Mouse (Mus musculus) G1E (cell line): Measurements from ENCODE around the gene Hhipl2.

Experiments
- CTCF ChIP-seq: IDR thresholded peaks from 2 replicates; pipeline ENCODE4 v1.5.1; 2012; ENCODE audit warnings: low read depth, low read length, inconsistent platforms, mixed read lengths
- GATA1 ChIP-seq: IDR thresholded peaks from 2 replicates; pipeline ENCODE4 v1.6.1; 2012; ENCODE audit warnings: borderline replicate concordance, low read length, inconsistent platforms, mixed read lengths
- TAL1 ChIP-seq: conservative IDR thresholded peaks from 2 replicates; pipeline ENCODE4 v1.6.1; 2012; ENCODE audit warnings: low read depth, low read length, inconsistent platforms, mixed read lengths

GRCm38 (mm10) chr1:183377045-183377444, 41.0 kb upstream of the Hhipl2 start:
- no peak for TF ChIP-seq GATA1
- TF ChIP-seq TAL1: no peak
- no peak for TF ChIP-seq CTCF
